Mouse (Mus musculus) MN1 (cell line): ENCODE measurements around the gene Ugt8a.

ENCODE experiments used
- DNase-seq: peaks from one replicate; pipeline ENCODE4 v3.0.0-alpha.2; 2016; ENCODE audit warnings: low spot score

Ugt8a gene

DNA sequence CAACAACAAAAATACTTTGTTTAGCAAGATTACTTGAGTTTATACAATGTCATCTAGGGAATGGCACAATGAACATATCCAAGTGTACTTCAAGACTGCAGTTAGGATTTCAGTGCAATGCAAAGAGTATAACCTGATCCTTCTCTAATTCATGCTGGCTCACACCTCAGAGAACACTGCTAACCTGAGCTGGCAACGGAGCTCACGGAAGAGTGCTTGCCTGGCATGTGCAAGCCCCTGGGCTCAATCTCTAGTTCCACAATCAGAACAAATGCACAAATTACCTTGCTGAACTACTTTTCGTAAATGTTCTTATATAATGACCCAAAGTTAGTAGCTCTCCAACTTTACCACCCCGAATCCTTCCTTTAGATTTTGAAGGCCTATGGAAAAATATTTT is 68.5 kb downstream of the Ugt8a start:
- DNase-seq = no peak

DNA sequence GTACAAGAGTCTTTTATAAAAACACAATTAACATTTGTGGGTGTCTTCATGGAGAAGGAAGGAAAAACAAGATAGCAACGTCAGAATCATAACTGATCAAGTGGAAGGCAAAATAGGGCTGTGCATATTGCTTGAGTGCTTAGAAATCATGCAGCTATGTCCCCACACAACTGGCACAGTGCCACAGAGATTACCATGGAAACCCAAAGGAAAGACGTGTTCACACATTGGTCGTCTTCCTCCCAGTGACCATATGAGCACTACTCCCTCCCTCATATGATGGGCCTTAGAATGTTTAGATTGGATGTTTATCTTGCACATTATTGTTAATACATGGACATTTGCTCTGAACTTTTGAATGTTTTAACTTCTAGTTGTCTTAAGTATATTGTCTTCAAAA is 76.8 kb downstream of the Ugt8a start:
- DNase-seq = no peak

DNA sequence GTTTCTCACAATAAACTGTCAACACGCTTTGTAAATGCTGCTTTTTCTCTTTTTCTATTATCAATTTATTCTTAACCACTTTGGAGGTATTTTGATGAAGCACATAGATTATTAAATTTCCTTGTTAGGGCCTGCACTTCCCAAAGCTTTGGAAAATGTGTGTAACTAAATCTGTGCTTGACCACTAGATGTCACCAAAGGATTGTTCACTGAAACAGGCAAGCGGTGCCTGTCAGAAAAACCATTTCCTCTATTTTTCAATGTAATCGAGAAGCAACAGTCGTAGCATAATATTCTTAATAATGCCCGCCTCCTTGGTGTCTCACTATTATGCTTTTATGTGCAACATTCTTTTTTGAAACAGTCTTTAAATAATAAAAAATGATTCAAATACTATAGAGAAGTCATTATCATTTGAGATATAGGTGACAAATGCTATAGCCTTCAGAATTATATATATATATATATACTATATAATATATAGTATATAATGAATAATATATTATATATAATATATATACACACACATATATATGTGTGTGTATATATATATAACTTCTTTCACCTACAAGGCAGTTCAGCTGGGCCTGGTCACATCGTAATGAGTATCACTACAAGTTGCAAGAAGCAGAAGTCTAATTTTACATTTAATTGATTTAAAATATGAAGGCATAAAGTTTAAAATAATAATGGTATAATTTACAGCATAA is 89.1 kb downstream of the Ugt8a start:
- DNase-seq = peak; percentile 60

DNA sequence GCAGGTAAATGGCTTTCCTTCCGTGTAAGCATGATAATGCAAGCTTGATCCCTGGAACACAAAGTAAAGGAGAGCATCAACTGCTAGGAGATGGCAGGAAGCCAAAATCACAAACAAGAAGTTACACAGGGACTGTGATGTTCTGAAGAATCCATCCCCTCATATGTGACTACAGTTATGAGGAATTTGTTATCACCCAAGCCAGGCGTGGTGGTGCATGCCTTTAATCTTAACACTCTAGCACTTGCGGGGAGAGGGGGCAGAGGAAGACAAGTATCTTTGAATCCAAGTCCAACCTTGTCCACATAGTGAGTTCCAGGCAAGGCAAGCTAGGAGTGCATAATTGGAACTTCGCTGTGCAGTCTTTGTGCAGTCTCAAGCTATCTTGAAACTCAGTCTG is 110.4 kb downstream of the Ugt8a start:
- no peak for DNase-seq

DNA sequence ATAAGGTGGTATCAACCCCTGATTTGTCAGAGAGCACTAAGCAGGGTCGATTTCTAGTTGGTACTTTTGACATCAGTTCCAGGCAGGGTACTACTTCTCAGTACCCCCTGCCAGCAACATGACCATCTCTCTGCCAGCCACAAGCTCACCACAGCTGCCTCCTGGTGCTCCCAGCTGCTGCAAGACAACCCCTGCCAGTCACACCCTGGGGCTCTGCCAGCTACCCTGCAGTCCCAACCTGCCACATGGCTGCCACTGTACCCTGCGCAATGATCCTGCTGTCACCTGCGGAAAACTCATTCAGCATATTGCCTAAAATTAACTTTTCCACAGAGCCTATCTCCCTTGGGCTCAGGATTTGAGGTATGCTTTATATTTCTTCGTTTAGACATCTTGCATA is 111.2 kb downstream of the Ugt8a start:
- no peak for DNase-seq

DNA sequence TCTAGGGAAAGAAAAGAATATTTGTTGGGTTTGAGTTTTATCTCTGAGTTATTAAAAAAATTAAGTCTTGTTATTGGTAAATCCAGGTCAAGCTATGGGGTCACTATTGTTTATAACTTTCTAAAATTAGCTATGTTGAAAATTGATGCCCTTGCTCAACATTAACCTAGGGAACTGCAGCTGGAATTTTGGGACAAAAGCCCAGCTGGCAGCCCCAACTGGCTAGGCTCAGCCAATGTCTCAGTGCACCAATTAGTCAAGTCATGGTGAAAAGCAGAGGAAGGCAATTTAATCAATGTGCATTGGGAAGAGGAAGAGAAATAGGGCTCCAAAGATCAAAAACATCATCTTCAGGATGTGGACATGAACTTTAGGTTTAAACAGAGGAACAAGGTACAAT is 118.7 kb downstream of the Ugt8a start:
- no peak for DNase-seq
